Mouse (Mus musculus) hindbrain, postnatal 0 days (tissue): ENCODE measurements around the gene Rffl. TPM values are rescaled to one million over a fixed set of nuclear protein-coding genes. Genes with fewer than 3 reads are reported as not detected.

Experiments
- ATAC-seq: fragments of 200-750 bp; cut with Nextera tagmentation; 2 replicates; pipeline ENCODE4 v1.8.0; 2017; ENCODE audit warnings: mild to moderate bottlenecking, moderate TSS enrichment, moderate library complexity
- DNase-seq: peaks from one replicate; pipeline ENCODE4 v3.0.0-alpha.2; 2015; ENCODE audit warnings: low spot score
- H3K27ac ChIP-seq: fragments of 300-500 bp; sonication (generic); 2 replicates; pipeline ENCODE4 v1.5.1; 2014; ENCODE audit warnings: mild to moderate bottlenecking
- H3K27me3 ChIP-seq: fragments of 300-500 bp; sonication (generic); 2 replicates; pipeline ENCODE4 v1.6.1; 2014; ENCODE audit warnings: low read length, mixed read lengths; ENCODE audit not compliant: insufficient read depth
- H3K36me3 ChIP-seq: fragments of 300-500 bp; sonication (generic); 2 replicates; pipeline ENCODE4 v1.6.1; 2014; ENCODE audit warnings: low read length, mixed read lengths; ENCODE audit not compliant: insufficient read depth
- H3K4me1 ChIP-seq: fragments of 300-500 bp; sonication (generic); 2 replicates; pipeline ENCODE4 v1.6.1; 2014; ENCODE audit warnings: antibody characterized with exemption, low read length, mixed read lengths; ENCODE audit not compliant: insufficient read depth
- H3K4me2 ChIP-seq: fragments of 300-500 bp; sonication (generic); 2 replicates; pipeline ENCODE4 v1.6.1; 2014; ENCODE audit warnings: low read depth, mild to moderate bottlenecking, low read length, moderate library complexity, mixed read lengths
- H3K4me3 ChIP-seq: fragments of 300-500 bp; sonication (generic); 2 replicates; pipeline ENCODE4 v1.5.1; 2014; ENCODE audit warnings: low read length
- H3K9ac ChIP-seq: fragments of 300-500 bp; sonication (generic); replicated peaks from 2 replicates; pipeline ENCODE4 v1.6.1; 2014; ENCODE audit warnings: mild to moderate bottlenecking, low read length, moderate library complexity, mixed read lengths
- H3K9me3 ChIP-seq: fragments of 300-500 bp; sonication (generic); 2 replicates; pipeline ENCODE4 v1.6.1; 2016; ENCODE audit warnings: low read length, mixed read lengths
- CTCF ChIP-seq: IDR thresholded peaks from 2 replicates; pipeline ENCODE4 v1.5.1; 2016; ENCODE audit warnings: antibody characterized with exemption, control low read depth, low read depth
- WGBS: fragments of 180-500 bp; shearing (Covaris S2); extraction: QIAGEN DNeasy Blood & Tissue Kit; methylation state at CpG from one replicate; pipeline ENCODE4 v1.1.7; 2014; 5-methylcytosine and 5-hydroxymethylcytosine counted together
- polyA plus RNA-seq: library from polyadenylated mRNA; unstranded; fragments of >200 nt; fragmentation: Nextera tagmentation; extraction: Ambion mirVana; gene quantifications from 2 replicates; pipeline ENCODE4 v1.2.1, GENCODE M21; 2015
- total RNA-seq: library from RNA; depleted of rRNA; stranded (reverse); fragments of >200 nt; gene quantifications from 2 replicates; pipeline ENCODE4 v1.2.3, GENCODE M21; 2014

Rffl gene
- total and polyA plus RNA-seq, 2 experiments from 2014 or later, result 2.5 to 4.9 TPM

DNA sequence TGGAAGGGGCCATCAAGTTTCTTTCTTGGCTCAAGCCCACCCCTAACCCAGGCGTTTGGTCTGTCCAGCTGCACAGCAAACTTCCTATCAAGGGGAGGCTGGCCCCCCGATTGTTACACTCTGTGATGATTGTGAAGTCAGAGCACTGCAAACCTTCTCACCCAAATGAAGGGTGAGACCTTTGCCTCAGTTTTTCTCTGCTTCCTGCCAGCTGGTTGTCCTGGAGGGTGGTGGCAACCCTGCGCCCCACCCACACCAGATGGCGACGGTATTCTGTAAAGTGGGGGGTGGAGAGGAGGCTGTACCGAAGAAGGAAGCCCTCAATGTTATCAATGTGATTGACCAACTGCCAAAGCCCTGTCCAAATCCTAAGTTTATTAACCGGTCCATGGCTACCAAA is 20.9 kb upstream of the Rffl start, which contains the start of gene Fndc8:
Gene Fndc8 (plus strand): TSS at position 189 of the 400 bp plus-strand sequence.
- peaks cover 11% of the 10 kb centered on the region; the same call in 1 of the 2 replicates for H3K27me3 ChIP-seq
- no peak for ATAC-seq
- no peak within 1 kb of the TSS for H3K9ac ChIP-seq
- no peak for TF ChIP-seq CTCF
- WGBS, result 66% methylated on average over 7 of the region's 7 CpGs
- no peaks in the 10 kb centered on the region for H3K36me3 ChIP-seq
- no peak within 1 kb of the TSS for H3K4me3 ChIP-seq
- no peak within 1 kb of the TSS for H3K27ac ChIP-seq
- H3K4me2 ChIP-seq, result no peak within 1 kb of the TSS
- H3K9me3 ChIP-seq, result no peaks in the 10 kb centered on the region
- H3K4me1 ChIP-seq, result peaks cover 6% of the 10 kb centered on the region; the same call in 1 of the 2 replicates
- DNase-seq, result no peak

DNA sequence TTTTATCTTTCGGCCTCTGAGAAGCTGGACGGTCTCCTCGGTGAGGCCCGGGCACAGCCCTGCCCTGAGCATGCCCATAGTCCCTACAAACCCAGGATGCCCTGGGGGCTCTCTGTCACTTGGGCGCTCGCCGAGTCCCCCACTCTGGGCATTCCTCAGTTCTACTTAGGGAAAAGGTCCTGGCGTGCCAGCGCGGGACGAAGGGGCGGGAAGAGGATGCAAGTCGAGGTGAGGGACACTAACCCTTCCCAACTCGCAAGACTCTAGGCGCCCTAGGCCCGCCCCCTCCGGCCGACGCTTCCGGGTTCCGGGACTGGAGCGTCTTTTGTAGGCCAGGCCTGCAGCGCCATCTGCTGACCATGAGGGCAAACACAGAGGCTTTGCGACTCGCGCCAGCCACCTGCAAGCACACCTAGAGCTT is 19.3 kb upstream of the Rffl start, which contains the start of gene Rad51d:
Gene Rad51d (minus strand): TSS at position 273 of the 421 bp plus-strand sequence.
- Histone ChIP-seq H3K9me3 (no peaks in the 10 kb centered on the region), H3K4me3 (peak within 1 kb of the TSS; percentile 50), H3K4me1 (peaks cover 6% of the 10 kb centered on the region; the same call in 1 of the 2 replicates), H3K4me2 (peak within 1 kb of the TSS; percentile 95), H3K27me3 (peaks cover 11% of the 10 kb centered on the region; the same call in 1 of the 2 replicates), H3K27ac (peak within 1 kb of the TSS; percentile 45; the same call in 1 of the 2 replicates), H3K9ac (peak within 1 kb of the TSS; percentile 52), H3K36me3 (no peaks in the 10 kb centered on the region)
- 0% methylated on average over 26 of the region's 26 CpGs for WGBS
- peak; percentile 97 for TF ChIP-seq CTCF
- peak; percentile 96 for DNase-seq
- ATAC-seq, result peak; percentile 93

DNA sequence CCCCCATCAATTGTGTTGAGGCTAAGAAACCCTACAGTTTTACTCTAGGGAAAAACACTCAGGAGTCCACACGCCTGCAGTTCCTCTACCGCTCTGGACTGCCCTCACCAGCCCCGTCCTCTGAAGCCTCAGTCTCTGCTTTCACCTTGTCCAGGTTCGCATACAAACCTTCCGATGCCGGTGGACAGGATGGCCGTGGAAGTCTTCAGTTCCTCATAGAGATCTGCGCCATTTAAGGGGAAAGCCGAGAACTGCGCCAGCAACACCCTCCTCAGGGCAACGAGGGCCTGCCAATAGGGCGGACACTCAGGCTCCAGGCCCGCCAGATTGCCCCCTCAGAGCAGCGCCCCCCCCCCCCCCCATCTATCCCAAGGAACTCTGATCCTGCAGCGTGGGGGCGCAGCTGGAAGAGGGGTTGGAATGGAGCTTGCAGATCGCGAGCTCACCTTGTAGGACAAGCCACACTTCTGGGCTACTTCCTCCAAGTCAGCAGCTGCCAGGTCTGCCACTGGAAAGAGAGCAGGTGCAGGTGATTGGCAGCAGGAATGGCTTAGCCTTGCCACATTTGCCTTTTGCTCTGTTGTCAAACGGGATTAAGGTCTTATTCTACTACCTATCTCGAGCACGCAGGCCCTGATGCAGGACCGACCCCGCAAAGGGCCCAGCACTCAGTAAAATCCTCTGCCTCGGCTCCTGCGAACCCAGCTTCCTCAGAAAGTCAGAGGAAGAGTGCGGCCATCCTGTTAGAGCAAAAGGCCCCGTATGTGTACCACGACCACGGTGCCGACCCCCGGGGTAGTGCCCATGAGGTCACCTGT is 18.7 kb upstream of the Rffl start:
- H3K27ac ChIP-seq, result peak overlapping the region; percentile 45; the same call in 1 of the 2 replicates
- no peak for TF ChIP-seq CTCF
- H3K36me3 ChIP-seq, result no peaks in the 10 kb centered on the region
- ATAC-seq, result peak; percentile 19
- H3K9ac ChIP-seq, result peak overlapping the region; percentile 52
- peak overlapping the region; percentile 95 for H3K4me2 ChIP-seq
- H3K9me3 ChIP-seq, result no peaks in the 10 kb centered on the region
- H3K27me3 ChIP-seq, result peaks cover 11% of the 10 kb centered on the region; the same call in 1 of the 2 replicates
- DNase-seq, result peak; percentile 39
- WGBS, result 5% methylated on average over 31 of the region's 31 CpGs
- H3K4me1 ChIP-seq, result peaks cover 6% of the 10 kb centered on the region; the same call in 1 of the 2 replicates
- peak overlapping the region; percentile 50 for H3K4me3 ChIP-seq

DNA sequence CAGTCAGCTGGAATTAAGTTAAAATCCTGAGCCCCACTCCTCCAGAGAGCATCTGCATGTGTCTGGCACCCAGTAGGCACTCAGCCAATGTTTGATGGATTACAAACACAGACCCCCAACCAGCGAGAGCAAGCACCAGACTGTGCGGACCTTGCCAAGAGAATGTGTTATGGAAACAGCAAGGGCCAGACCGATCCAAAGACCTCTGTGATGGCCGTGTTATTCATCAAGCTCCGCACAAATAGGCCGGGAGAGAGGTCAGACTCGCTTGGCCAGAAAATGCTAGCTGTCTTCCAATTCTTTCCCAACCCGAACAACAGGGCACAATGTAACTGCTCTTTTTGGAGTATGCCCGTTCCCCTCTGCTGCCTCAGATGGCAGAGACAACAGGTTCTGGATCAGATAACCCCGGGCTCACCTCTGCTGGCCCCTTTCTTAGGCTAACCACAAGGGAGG is 17.5 kb upstream of the Rffl start:
- Histone ChIP-seq H3K27me3 (peaks cover 11% of the 10 kb centered on the region; the same call in 1 of the 2 replicates), H3K36me3 (no peaks in the 10 kb centered on the region), H3K4me3 (no peak overlapping the region), H3K9me3 (no peaks in the 10 kb centered on the region), H3K27ac (no peak overlapping the region), H3K4me2 (peak overlapping the region; percentile 95), H3K4me1 (peaks cover 6% of the 10 kb centered on the region; the same call in 1 of the 2 replicates), H3K9ac (no peak overlapping the region)
- peak; percentile 77 for DNase-seq
- 21% methylated on average over 10 of the region's 10 CpGs for WGBS
- peak; percentile 62 for ATAC-seq
- no peak for TF ChIP-seq CTCF

DNA sequence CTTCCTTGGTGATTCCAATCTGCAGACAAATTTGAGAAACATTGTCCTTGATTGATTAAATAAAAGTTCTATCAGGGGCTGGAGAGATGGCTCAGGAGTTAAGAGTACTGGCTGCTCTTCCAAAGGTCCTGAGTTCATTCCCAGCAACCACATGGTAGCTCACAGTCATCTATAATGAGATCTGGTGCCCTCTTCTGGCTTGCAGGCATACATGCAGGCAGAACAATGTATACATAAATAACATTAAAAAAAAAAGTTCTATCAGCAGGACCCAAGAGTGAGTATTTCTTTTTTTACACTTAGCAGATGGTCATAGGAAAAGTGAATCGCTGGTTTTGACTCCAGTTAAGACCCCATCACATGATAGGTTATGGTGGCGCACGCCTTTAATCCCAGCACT is 15.5 kb upstream of the Rffl start:
- 0 out of 2 replicates have a peak, but pooled peaks cover 4% of the 10 kb centered on the region for H3K27me3 ChIP-seq
- DNase-seq (no peak), ATAC-seq (no peak)

DNA sequence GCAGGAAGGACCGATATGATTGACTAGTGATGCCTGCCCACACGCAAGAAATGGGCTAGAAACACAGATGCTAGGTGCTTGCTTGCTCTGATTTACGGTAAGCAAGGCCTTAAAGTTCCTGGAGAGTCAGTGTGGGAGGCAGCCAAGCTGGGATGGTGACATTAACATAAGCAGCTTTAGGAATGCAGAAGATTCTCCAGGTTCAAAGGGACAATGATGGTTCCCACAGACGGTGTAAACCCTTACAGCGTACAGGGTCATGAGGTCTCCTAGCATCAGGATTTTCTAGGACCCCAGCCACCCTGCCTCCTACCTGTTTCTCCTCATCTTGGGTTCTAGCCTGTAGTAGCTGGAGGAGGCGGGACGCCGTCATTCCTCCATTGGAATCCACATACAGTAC is 12.2 kb upstream of the Rffl start:
- H3K4me1 ChIP-seq, result no peaks in the 10 kb centered on the region
- no peaks in the 10 kb centered on the region for H3K27me3 ChIP-seq
- H3K4me3 ChIP-seq, result no peak overlapping the region
- no peak overlapping the region for H3K27ac ChIP-seq
- ATAC-seq (no peak), DNase-seq (no peak)
- peaks cover 5% of the 10 kb centered on the region; the same call in 1 of the 2 replicates for H3K36me3 ChIP-seq
- H3K9ac ChIP-seq, result no peak overlapping the region
- WGBS, result 75% methylated on average over 8 of the region's 8 CpGs
- TF ChIP-seq CTCF, result no peak
- no peaks in the 10 kb centered on the region for H3K9me3 ChIP-seq
- no peak overlapping the region for H3K4me2 ChIP-seq

More for the DNA sequence above, 15.5 kb upstream of the Rffl start:
- Histone ChIP-seq H3K9ac (no peak overlapping the region), H3K4me1 (peaks cover 6% of the 10 kb centered on the region; the same call in 1 of the 2 replicates), H3K27ac (no peak overlapping the region), H3K9me3 (no peaks in the 10 kb centered on the region), H3K4me3 (no peak overlapping the region), H3K36me3 (no peaks in the 10 kb centered on the region), H3K4me2 (no peak overlapping the region)
- peak; percentile 54 for TF ChIP-seq CTCF
- WGBS, result 90% methylated on average over 3 of the region's 3 CpGs
